Mouse (Mus musculus) lung, postnatal 14 days (tissue): ENCODE results near the gene Cox4i1.
A peak's percentile ranks its signal among the peaks of the same experiment; 100 is the strongest.

ENCODE experiments used
- DNase-seq: peaks from one replicate; pipeline ENCODE4 v3.0.0; 2021

Gene Cox4i1

GRCm38 (mm10) chr8:120667561-120668373 lies at the start of gene Cox4i1, which contains the start of gene Gm27021:
Gene Cox4i1, plus strand, starts transcription at chr8:120668222.
Gene Gm27021, minus strand, starts transcription at chr8:120668079.
- DNase-seq: peak; percentile 94

- peak; percentile 30 for DNase-seq
Measured at GRCm38 (mm10) chr8:120619235-120620180, 48.5 kb upstream of the Cox4i1 start.

GRCm38 (mm10) chr8:120620441-120620840 lies 47.6 kb upstream of the Cox4i1 start:
- DNase-seq: no peak

GRCm38 (mm10) chr8:120622161-120622560 lies 45.9 kb upstream of the Cox4i1 start:
- DNase-seq: no peak

GRCm38 (mm10) chr8:120623608-120624007 lies 44.4 kb upstream of the Cox4i1 start:
- DNase-seq: no peak

- DNase-seq: no peak
Measured at GRCm38 (mm10) chr8:120626461-120626860, 41.6 kb upstream of the Cox4i1 start.

- no peak for DNase-seq
Measured at GRCm38 (mm10) chr8:120627298-120627697, 40.7 kb upstream of the Cox4i1 start.

GRCm38 (mm10) chr8:120630031-120630430 lies 38.0 kb upstream of the Cox4i1 start:
- DNase-seq: no peak

- DNase-seq: no peak
Measured at GRCm38 (mm10) chr8:120630848-120631247, 37.2 kb upstream of the Cox4i1 start.

GRCm38 (mm10) chr8:120631441-120632375 lies 36.3 kb upstream of the Cox4i1 start:
- DNase-seq: no peak

- DNase-seq: no peak
Measured at GRCm38 (mm10) chr8:120632969-120633664, 34.9 kb upstream of the Cox4i1 start.

- no peak for DNase-seq
Measured at GRCm38 (mm10) chr8:120633665-120634271, 34.3 kb upstream of the Cox4i1 start.

- peak; percentile 56 for DNase-seq
Measured at GRCm38 (mm10) chr8:120634329-120634839, 33.6 kb upstream of the Cox4i1 start.

- no peak for DNase-seq
Measured at GRCm38 (mm10) chr8:120641245-120641644, 26.8 kb upstream of the Cox4i1 start.

- DNase-seq: no peak
Measured at GRCm38 (mm10) chr8:120642031-120642662, 25.9 kb upstream of the Cox4i1 start.

- DNase-seq: peak; percentile 19
Measured at GRCm38 (mm10) chr8:120644663-120645062, 23.4 kb upstream of the Cox4i1 start.

GRCm38 (mm10) chr8:120647532-120647931 lies 20.5 kb upstream of the Cox4i1 start, which contains the start of gene 1190005I06Rik:
Gene 1190005I06Rik, minus strand, starts transcription at chr8:120647632.
- no peak for DNase-seq

- DNase-seq: no peak
Measured at GRCm38 (mm10) chr8:120656322-120657052, 11.5 kb upstream of the Cox4i1 start.

GRCm38 (mm10) chr8:120657415-120657814 lies 10.6 kb upstream of the Cox4i1 start:
- no peak for DNase-seq

GRCm38 (mm10) chr8:120664566-120664965 lies 3.5 kb upstream of the Cox4i1 start:
- no peak for DNase-seq
